Mouse (Mus musculus): ENCODE data around the gene Trpm3. TPM values are rescaled to one million over a fixed set of nuclear protein-coding genes. Genes with fewer than 3 reads are reported as not detected.

The Trpm3 gene
- polyA plus RNA-seq, 1 experiment from 2014 or later: 1.7 TPM

- Histone ChIP-seq H3K4me1 (no peaks in the 10 kb centered on the region), H3K9ac (no peak overlapping the region), H3K36me3 (no peaks in the 10 kb centered on the region), H3K27ac (no peak overlapping the region), H3K27me3 (no peaks in the 10 kb centered on the region), H3K4me3 (no peak overlapping the region), H3K4me2 (no peak overlapping the region), H3K9me3 (no peaks in the 10 kb centered on the region)
- ATAC-seq (ENCODE audit: insufficient number of reproducible peaks, insufficient read depth, low FRiP score, low TSS enrichment, low read depth): no peak
- 88% methylated on average over 2 of the region's 2 CpGs for WGBS
Observed at GRCm38 (mm10) chr19:22611621-22612020, 472.8 kb downstream of the Trpm3 start.

- Histone ChIP-seq H3K4me3 (no peak overlapping the region), H3K27me3 (no peaks in the 10 kb centered on the region), H3K27ac (no peak overlapping the region), H3K4me2 (no peak overlapping the region), H3K9ac (no peak overlapping the region), H3K9me3 (peaks cover 3% of the 10 kb centered on the region; the same call in 1 of the 2 replicates), H3K36me3 (no peaks in the 10 kb centered on the region), H3K4me1 (no peaks in the 10 kb centered on the region)
- ATAC-seq (ENCODE audit: insufficient number of reproducible peaks, insufficient read depth, low FRiP score, low TSS enrichment, low read depth): no peak
- 86% methylated on average over 6 of the region's 6 CpGs for WGBS
Observed at GRCm38 (mm10) chr19:22615367-22615766, 476.5 kb downstream of the Trpm3 start.

GRCm38 (mm10) chr19:22624801-22625513 lies 486.1 kb downstream of the Trpm3 start:
- no peaks in the 10 kb centered on the region for H3K36me3 ChIP-seq
- H3K9me3 ChIP-seq: no peaks in the 10 kb centered on the region
- 60% methylated on average over 3 of the region's 3 CpGs for WGBS
- no peaks in the 10 kb centered on the region for H3K27me3 ChIP-seq
- no peak overlapping the region for H3K4me2 ChIP-seq
- ATAC-seq (ENCODE audit: insufficient number of reproducible peaks, insufficient read depth, low FRiP score, low TSS enrichment, low read depth): no peak
- no peaks in the 10 kb centered on the region for H3K4me1 ChIP-seq
- no peak overlapping the region for H3K9ac ChIP-seq
- no peak overlapping the region for H3K27ac ChIP-seq
- H3K4me3 ChIP-seq: no peak overlapping the region

GRCm38 (mm10) chr19:22628878-22629277 lies 490.0 kb downstream of the Trpm3 start:
- Histone ChIP-seq H3K4me3 (no peak overlapping the region), H3K36me3 (no peaks in the 10 kb centered on the region), H3K9ac (no peak overlapping the region), H3K27ac (no peak overlapping the region), H3K4me2 (no peak overlapping the region), H3K4me1 (no peaks in the 10 kb centered on the region), H3K9me3 (no peaks in the 10 kb centered on the region), H3K27me3 (no peaks in the 10 kb centered on the region)
- ATAC-seq (ENCODE audit: insufficient number of reproducible peaks, insufficient read depth, low FRiP score, low TSS enrichment, low read depth): no peak
- 89% methylated on average over 3 of the region's 3 CpGs for WGBS

GRCm38 (mm10) chr19:22631316-22631715 lies 492.5 kb downstream of the Trpm3 start:
- H3K9me3 ChIP-seq: no peaks in the 10 kb centered on the region
- ATAC-seq (ENCODE audit: insufficient number of reproducible peaks, insufficient read depth, low FRiP score, low TSS enrichment, low read depth): no peak
- H3K9ac ChIP-seq: no peak overlapping the region
- no peaks in the 10 kb centered on the region for H3K27me3 ChIP-seq
- H3K4me1 ChIP-seq: no peaks in the 10 kb centered on the region
- H3K36me3 ChIP-seq: no peaks in the 10 kb centered on the region
- 49% methylated on average over 6 of the region's 6 CpGs for WGBS
- no peak overlapping the region for H3K4me3 ChIP-seq
- H3K4me2 ChIP-seq: no peak overlapping the region
- no peak overlapping the region for H3K27ac ChIP-seq

GRCm38 (mm10) chr19:22635635-22636034 lies 496.8 kb downstream of the Trpm3 start:
- Histone ChIP-seq H3K9ac (no peak overlapping the region), H3K27me3 (no peaks in the 10 kb centered on the region), H3K4me2 (no peak overlapping the region), H3K36me3 (no peaks in the 10 kb centered on the region), H3K4me3 (no peak overlapping the region), H3K4me1 (no peaks in the 10 kb centered on the region), H3K27ac (no peak overlapping the region), H3K9me3 (no peaks in the 10 kb centered on the region)
- 17% methylated on average over 10 of the region's 10 CpGs for WGBS
- no peak for ATAC-seq (ENCODE audit: insufficient number of reproducible peaks, insufficient read depth, low FRiP score, low TSS enrichment, low read depth)

GRCm38 (mm10) chr19:22637786-22638185 lies 498.9 kb downstream of the Trpm3 start:
- ATAC-seq (ENCODE audit: insufficient number of reproducible peaks, insufficient read depth, low FRiP score, low TSS enrichment, low read depth): no peak
- Histone ChIP-seq H3K36me3 (no peaks in the 10 kb centered on the region), H3K27me3 (no peaks in the 10 kb centered on the region), H3K27ac (no peak overlapping the region), H3K4me1 (no peaks in the 10 kb centered on the region), H3K9ac (no peak overlapping the region), H3K4me3 (no peak overlapping the region), H3K4me2 (no peak overlapping the region), H3K9me3 (no peaks in the 10 kb centered on the region)
- WGBS: 87% methylated on average over 2 of the region's 2 CpGs

GRCm38 (mm10) chr19:22638394-22638954 lies 499.6 kb downstream of the Trpm3 start:
- Histone ChIP-seq H3K4me2 (no peak overlapping the region), H3K4me3 (no peak overlapping the region), H3K9me3 (no peaks in the 10 kb centered on the region), H3K27ac (no peak overlapping the region), H3K36me3 (no peaks in the 10 kb centered on the region), H3K4me1 (no peaks in the 10 kb centered on the region), H3K9ac (no peak overlapping the region), H3K27me3 (no peaks in the 10 kb centered on the region)
- ATAC-seq (ENCODE audit: insufficient number of reproducible peaks, insufficient read depth, low FRiP score, low TSS enrichment, low read depth): no peak
- WGBS: 76% methylated on average over 3 of the region's 3 CpGs

- H3K9me3 ChIP-seq: no peaks in the 10 kb centered on the region
- H3K36me3 ChIP-seq: no peaks in the 10 kb centered on the region
- H3K4me2 ChIP-seq: no peak overlapping the region
- no peak overlapping the region for H3K9ac ChIP-seq
- H3K27ac ChIP-seq: no peak overlapping the region
- no peaks in the 10 kb centered on the region for H3K4me1 ChIP-seq
- H3K4me3 ChIP-seq: no peak overlapping the region
- WGBS: 35% methylated on average over 2 of the region's 2 CpGs
- no peak for ATAC-seq (ENCODE audit: insufficient number of reproducible peaks, insufficient read depth, low FRiP score, low TSS enrichment, low read depth)
- no peaks in the 10 kb centered on the region for H3K27me3 ChIP-seq
Observed at GRCm38 (mm10) chr19:22642124-22642523, 503.3 kb downstream of the Trpm3 start.

GRCm38 (mm10) chr19:22656466-22657215 lies 517.8 kb downstream of the Trpm3 start:
- WGBS: 48% methylated on average over 14 of the region's 14 CpGs
- 0 out of 2 replicates have a peak overlapping the region, but pooled peaks have one; percentile 14 for H3K4me2 ChIP-seq

GRCm38 (mm10) chr19:22657251-22657650 lies 518.4 kb downstream of the Trpm3 start:
- Histone ChIP-seq H3K4me3 (no peak overlapping the region), H3K27me3 (no peaks in the 10 kb centered on the region), H3K4me2 (no peak overlapping the region), H3K9me3 (no peaks in the 10 kb centered on the region), H3K9ac (no peak overlapping the region), H3K4me1 (peaks cover 12% of the 10 kb centered on the region), H3K27ac (peak overlapping the region; percentile 58), H3K36me3 (no peaks in the 10 kb centered on the region)
- no peak for ATAC-seq (ENCODE audit: insufficient number of reproducible peaks, insufficient read depth, low FRiP score, low TSS enrichment, low read depth)
- WGBS: 19% methylated on average over 4 of the region's 4 CpGs

More at GRCm38 (mm10) chr19:22656466-22657215, 517.8 kb downstream of the Trpm3 start:
- H3K27ac ChIP-seq: peak overlapping the region; percentile 58
- ATAC-seq (ENCODE audit: insufficient number of reproducible peaks, insufficient read depth, low FRiP score, low TSS enrichment, low read depth): no peak
- H3K4me3 ChIP-seq: no peak overlapping the region
- no peaks in the 10 kb centered on the region for H3K27me3 ChIP-seq
- H3K9ac ChIP-seq: no peak overlapping the region
- no peaks in the 10 kb centered on the region for H3K36me3 ChIP-seq
- no peaks in the 10 kb centered on the region for H3K9me3 ChIP-seq
- H3K4me1 ChIP-seq: peaks cover 12% of the 10 kb centered on the region

- Histone ChIP-seq H3K27ac (no peak overlapping the region), H3K36me3 (no peaks in the 10 kb centered on the region), H3K9ac (no peak overlapping the region), H3K9me3 (no peaks in the 10 kb centered on the region), H3K4me2 (no peak overlapping the region), H3K4me1 (no peaks in the 10 kb centered on the region), H3K4me3 (no peak overlapping the region), H3K27me3 (no peaks in the 10 kb centered on the region)
- ATAC-seq (ENCODE audit: insufficient number of reproducible peaks, insufficient read depth, low FRiP score, low TSS enrichment, low read depth): no peak
- 81% methylated on average over 4 of the region's 4 CpGs for WGBS
Observed at GRCm38 (mm10) chr19:22665401-22665800, 526.6 kb downstream of the Trpm3 start.

Measured in embryonic facial prominence, embryonic 13.5 days (tissue).